Mouse (Mus musculus): Measurements from ENCODE around the gene Tmsb15b2. TPM values are rescaled to one million over a fixed set of nuclear protein-coding genes. Genes with fewer than 3 reads are reported as not detected.
A peak's percentile ranks its signal among the peaks of the same experiment; 100 is the strongest.
"Not testable (repeated sequence)": the region's sequence is repeated elsewhere in the genome, so short reads cannot be mapped to it uniquely, and the experiment has no call there.

Gene Tmsb15b2
- 15.3 and 21.9 TPM in 2 replicates for polyA plus RNA-seq (2012; rRNA removed)

GRCm38 (mm10) chrX:136975397-136975796 is at the start of gene Tmsb15b2:
Gene Tmsb15b2, minus strand, starts transcription at chrX:136975497.
- Histone ChIP-seq H3K27ac (ENCODE audit: control insufficient read depth, insufficient read depth, low read depth, low read length) (peak within 1 kb of the TSS; percentile 83), H3K4me3 (ENCODE audit: control insufficient read depth, low read depth, low read length) (peak within 1 kb of the TSS; percentile 91)
- H3K36me3 ChIP-seq (ENCODE audit: control insufficient read depth, insufficient read depth, low read length); H3K27me3 ChIP-seq (ENCODE audit: control insufficient read depth, insufficient read depth, low read length); H3K4me1 ChIP-seq (ENCODE audit: control insufficient read depth, insufficient read depth, low read length): not testable (repeated sequence)

GRCm38 (mm10) chrX:137019310-137019709 is 44.0 kb upstream of the Tmsb15b2 start:
- no peak overlapping the region for H3K4me3 ChIP-seq (ENCODE audit: control insufficient read depth, low read depth, low read length)

GRCm38 (mm10) chrX:137017668-137018067 is 42.4 kb upstream of the Tmsb15b2 start:
- Histone ChIP-seq H3K4me3 (ENCODE audit: control insufficient read depth, low read depth, low read length) (no peak overlapping the region), H3K4me1 (ENCODE audit: control insufficient read depth, insufficient read depth, low read length) (no peaks in the 10 kb centered on the region; the same call in none of the 2 replicates), H3K27me3 (ENCODE audit: control insufficient read depth, insufficient read depth, low read length) (no peaks in the 10 kb centered on the region), H3K27ac (ENCODE audit: control insufficient read depth, insufficient read depth, low read depth, low read length) (no peak overlapping the region), H3K36me3 (ENCODE audit: control insufficient read depth, insufficient read depth, low read length) (no peaks in the 10 kb centered on the region)
- TF ChIP-seq POLR2A (IDR thresholded peaks at IDR 0.05; ENCODE audit: control insufficient read depth, low read depth, low read length): no peak
- TF ChIP-seq CTCF (IDR thresholded peaks at IDR 0.05; ENCODE audit: control insufficient read depth, insufficient read depth, insufficient replicate concordance, low read depth, low read length): no peak

More at GRCm38 (mm10) chrX:137019310-137019709, 44.0 kb upstream of the Tmsb15b2 start:
- Histone ChIP-seq H3K4me1 (ENCODE audit: control insufficient read depth, insufficient read depth, low read length) (no peaks in the 10 kb centered on the region; the same call in none of the 2 replicates), H3K36me3 (ENCODE audit: control insufficient read depth, insufficient read depth, low read length) (no peaks in the 10 kb centered on the region), H3K27ac (ENCODE audit: control insufficient read depth, insufficient read depth, low read depth, low read length) (no peak overlapping the region), H3K27me3 (ENCODE audit: control insufficient read depth, insufficient read depth, low read length) (no peaks in the 10 kb centered on the region)
- TF ChIP-seq CTCF (IDR thresholded peaks at IDR 0.05; ENCODE audit: control insufficient read depth, insufficient read depth, insufficient replicate concordance, low read depth, low read length) (no peak), POLR2A (IDR thresholded peaks at IDR 0.05; ENCODE audit: control insufficient read depth, low read depth, low read length) (no peak)

GRCm38 (mm10) chrX:137015099-137015709 is 39.9 kb upstream of the Tmsb15b2 start:
- TF ChIP-seq POLR2A (IDR thresholded peaks at IDR 0.05; ENCODE audit: control insufficient read depth, low read depth, low read length) (no peak), CTCF (IDR thresholded peaks at IDR 0.05; ENCODE audit: control insufficient read depth, insufficient read depth, insufficient replicate concordance, low read depth, low read length) (no peak)
- Histone ChIP-seq H3K36me3 (ENCODE audit: control insufficient read depth, insufficient read depth, low read length) (no peaks in the 10 kb centered on the region), H3K4me1 (ENCODE audit: control insufficient read depth, insufficient read depth, low read length) (no peaks in the 10 kb centered on the region; the same call in none of the 2 replicates), H3K4me3 (ENCODE audit: control insufficient read depth, low read depth, low read length) (no peak overlapping the region), H3K27ac (ENCODE audit: control insufficient read depth, insufficient read depth, low read depth, low read length) (no peak overlapping the region), H3K27me3 (ENCODE audit: control insufficient read depth, insufficient read depth, low read length) (no peaks in the 10 kb centered on the region)

- no peak overlapping the region for H3K27ac ChIP-seq (ENCODE audit: control insufficient read depth, insufficient read depth, low read depth, low read length)
- TF ChIP-seq POLR2A (IDR thresholded peaks at IDR 0.05; ENCODE audit: control insufficient read depth, low read depth, low read length): no peak
- TF ChIP-seq CTCF (IDR thresholded peaks at IDR 0.05; ENCODE audit: control insufficient read depth, insufficient read depth, insufficient replicate concordance, low read depth, low read length): no peak
- no peak overlapping the region for H3K4me3 ChIP-seq (ENCODE audit: control insufficient read depth, low read depth, low read length)
- H3K36me3 ChIP-seq (ENCODE audit: control insufficient read depth, insufficient read depth, low read length): no peaks in the 10 kb centered on the region
- peaks cover 2% of the 10 kb centered on the region; the same call in 1 of the 2 replicates for H3K4me1 ChIP-seq (ENCODE audit: control insufficient read depth, insufficient read depth, low read length)
- no peaks in the 10 kb centered on the region for H3K27me3 ChIP-seq (ENCODE audit: control insufficient read depth, insufficient read depth, low read length)
These were observed 21.0 kb upstream of the Tmsb15b2 start for GRCm38 (mm10) chrX:136996256-136996655.

GRCm38 (mm10) chrX:136993641-136994040 is 18.3 kb upstream of the Tmsb15b2 start:
- no peaks in the 10 kb centered on the region for H3K36me3 ChIP-seq (ENCODE audit: control insufficient read depth, insufficient read depth, low read length)
- TF ChIP-seq CTCF (IDR thresholded peaks at IDR 0.05; ENCODE audit: control insufficient read depth, insufficient read depth, insufficient replicate concordance, low read depth, low read length) (no peak), POLR2A (IDR thresholded peaks at IDR 0.05; ENCODE audit: control insufficient read depth, low read depth, low read length) (no peak)
- peak overlapping the region; percentile 7 for H3K4me3 ChIP-seq (ENCODE audit: control insufficient read depth, low read depth, low read length)
- peaks cover 2% of the 10 kb centered on the region; the same call in 1 of the 2 replicates for H3K4me1 ChIP-seq (ENCODE audit: control insufficient read depth, insufficient read depth, low read length)
- no peaks in the 10 kb centered on the region for H3K27me3 ChIP-seq (ENCODE audit: control insufficient read depth, insufficient read depth, low read length)
- H3K27ac ChIP-seq (ENCODE audit: control insufficient read depth, insufficient read depth, low read depth, low read length): no peak overlapping the region

GRCm38 (mm10) chrX:136992978-136993547 is 17.8 kb upstream of the Tmsb15b2 start, which contains the start of gene Zcchc18:
Gene Zcchc18, plus strand, starts transcription at chrX:136993155.
- TF ChIP-seq POLR2A (IDR thresholded peaks at IDR 0.05; ENCODE audit: control insufficient read depth, low read depth, low read length) (no peak), CTCF (IDR thresholded peaks at IDR 0.05; ENCODE audit: control insufficient read depth, insufficient read depth, insufficient replicate concordance, low read depth, low read length) (no peak)
- peak within 1 kb of the TSS; percentile 52 for H3K27ac ChIP-seq (ENCODE audit: control insufficient read depth, insufficient read depth, low read depth, low read length)
- H3K4me1 ChIP-seq (ENCODE audit: control insufficient read depth, insufficient read depth, low read length): peaks cover 2% of the 10 kb centered on the region; the same call in 1 of the 2 replicates

More at GRCm38 (mm10) chrX:136992978-136993547, 17.8 kb upstream of the Tmsb15b2 start, which contains the start of gene Zcchc18:
- H3K4me3 ChIP-seq (ENCODE audit: control insufficient read depth, low read depth, low read length): peak within 1 kb of the TSS; percentile 73
- no peaks in the 10 kb centered on the region for H3K27me3 ChIP-seq (ENCODE audit: control insufficient read depth, insufficient read depth, low read length)
- no peaks in the 10 kb centered on the region for H3K36me3 ChIP-seq (ENCODE audit: control insufficient read depth, insufficient read depth, low read length)
